ENCODE assay signal across 21 mouse cellular contexts in genomic region chr3:9398271-9398670, GRCm38 (mm10).
DNase-seq lines count a peak whose midpoint lies in the region; ATAC-seq and TF ChIP-seq lines count a peak whose summit lies in the region.
"Had no signal": no experiment of that assay in that cellular context is flagged by ENCODE, and none has a peak within 500 bp of the region (broad histone marks: within the 10 kb centered on the region; RNA-seq: fewer than 3 reads in every experiment).

No protein-coding gene starts in this region.

- H3K9me3 ChIP-seq in heart, embryonic 10.5 days: no peaks in the 10 kb centered on the region
- 0 out of 2 replicates have a peak, but pooled peaks cover 4% of the 10 kb centered on the region for H3K9me3 ChIP-seq in heart, embryonic 12.5 days (replicated peaks)
- H3K9me3 ChIP-seq in kidney, embryonic 14.5 days (ENCODE audit: control insufficient read depth, low read length): no peaks in the 10 kb centered on the region
- H3K9me3 ChIP-seq: embryonic facial prominence, embryonic 12.5 days; liver, embryonic 13.5 days; midbrain, embryonic 10.5 days; neural tube, embryonic 15.5 days had no signal

- no peak for ATAC-seq in heart, embryonic 12.5 days (ENCODE audit: insufficient number of reproducible peaks, low FRiP score)
- peak; percentile 22; the same call in 1 of the 2 replicates for ATAC-seq in megakaryocyte progenitor cell, adult 5-6 weeks (replicated peaks; ENCODE audit: poor library complexity)
- ATAC-seq in kidney, embryonic 14.5 days (ENCODE audit: low FRiP score, low TSS enrichment): no peak
- ATAC-seq: forebrain, postnatal 0 days; hindbrain, postnatal 0 days had no signal

- no peak for DNase-seq in heart, embryonic 10.5 days (ENCODE audit: low spot score)
- DNase-seq in R1 (ENCODE audit: low read depth, low spot score): peak; percentile 68
- no peak for DNase-seq in ovary, postnatal 36 days (ENCODE audit: low spot score)
- DNase-seq: cerebellum, adult 18-20 months; forebrain, postnatal 0 days; gastrocnemius, postnatal 36 days; heart, postnatal 36 days; kidney, adult 9 months; layer of hippocampus, postnatal 36 days; liver, embryonic 13.5 days; right cerebral cortex, adult 18-20 months; spleen, adult 18-20 months; thymus, postnatal 36 days had no signal

- no peaks in the 10 kb centered on the region for H3K79me3 ChIP-seq in C2C12 (ENCODE audit: low read depth)

- peak overlapping the region; percentile 47; the same call in 1 of the 2 replicates for H3K27ac ChIP-seq in heart, embryonic 10.5 days
- H3K27ac ChIP-seq in heart, embryonic 12.5 days (ENCODE audit: poor library complexity, severe bottlenecking): no peak overlapping the region
- no peak overlapping the region for H3K27ac ChIP-seq in kidney, embryonic 14.5 days (ENCODE audit: low read depth, low read length)
- H3K27ac ChIP-seq: embryonic facial prominence, embryonic 12.5 days; hindbrain, postnatal 0 days; liver, embryonic 13.5 days; midbrain, embryonic 10.5 days; neural tube, embryonic 15.5 days had no signal

- H3K9ac ChIP-seq in heart, embryonic 12.5 days: no peak overlapping the region
- H3K9ac ChIP-seq in kidney, embryonic 14.5 days (ENCODE audit: low read depth, low read length): no peak overlapping the region
- H3K9ac ChIP-seq: embryonic facial prominence, embryonic 12.5 days; forebrain, postnatal 0 days; liver, embryonic 13.5 days; neural tube, embryonic 15.5 days had no signal

- no peak for TF ChIP-seq CTCF in C2C12 (IDR thresholded peaks at IDR 0.05; ENCODE audit: control insufficient read depth, insufficient read depth, insufficient read length)

- H3K36me3 ChIP-seq in heart, embryonic 10.5 days: no peaks in the 10 kb centered on the region
- no peaks in the 10 kb centered on the region for H3K36me3 ChIP-seq in heart, embryonic 12.5 days
- H3K36me3 ChIP-seq in C2C12 (ENCODE audit: control insufficient read depth, insufficient read depth): no peaks in the 10 kb centered on the region
- no peaks in the 10 kb centered on the region for H3K36me3 ChIP-seq in kidney, embryonic 14.5 days (ENCODE audit: control insufficient read depth, insufficient read depth, low read length)
- H3K36me3 ChIP-seq: embryonic facial prominence, embryonic 12.5 days; liver, embryonic 13.5 days; midbrain, embryonic 10.5 days; neural tube, embryonic 15.5 days had no signal

- H3K4me2 ChIP-seq in heart, embryonic 12.5 days: no peak overlapping the region
- H3K4me2 ChIP-seq in kidney, embryonic 14.5 days (replicated peaks; ENCODE audit: low read depth, low read length): no peak overlapping the region
- H3K4me2 ChIP-seq: embryonic facial prominence, embryonic 12.5 days; liver, embryonic 13.5 days; neural tube, embryonic 15.5 days had no signal

- no peak overlapping the region for H3ac ChIP-seq in C2C12 (ENCODE audit: control insufficient read depth, insufficient read length, low read depth)

- WGBS in heart, embryonic 10.5 days: 54% methylated on average over 5 of the region's 5 CpGs
- WGBS in heart, embryonic 12.5 days: 48% methylated on average over 5 of the region's 5 CpGs
- 81% methylated on average over 5 of the region's 5 CpGs for WGBS in kidney, embryonic 14.5 days

- peaks cover 21% of the 10 kb centered on the region for H3K4me1 ChIP-seq in heart, embryonic 10.5 days
- peaks cover 35% of the 10 kb centered on the region for H3K4me1 ChIP-seq in heart, embryonic 12.5 days (replicated peaks)
- H3K4me1 ChIP-seq in kidney, embryonic 14.5 days (ENCODE audit: control insufficient read depth, insufficient read depth, low read length): 0 out of 2 replicates have a peak, but pooled peaks cover 8% of the 10 kb centered on the region

- H3K79me2 ChIP-seq in C2C12 (ENCODE audit: control insufficient read depth, insufficient read depth): no peaks in the 10 kb centered on the region

- no peaks in the 10 kb centered on the region for H3K27me3 ChIP-seq in heart, embryonic 10.5 days (ENCODE audit: insufficient read depth, poor library complexity, severe bottlenecking)
- no peaks in the 10 kb centered on the region for H3K27me3 ChIP-seq in heart, embryonic 12.5 days (replicated peaks)
- no peaks in the 10 kb centered on the region for H3K27me3 ChIP-seq in C2C12 (ENCODE audit: control insufficient read depth, insufficient read depth, insufficient read length)
- H3K27me3 ChIP-seq in kidney, embryonic 14.5 days (ENCODE audit: control insufficient read depth, insufficient read depth, low read length): no peaks in the 10 kb centered on the region
- H3K27me3 ChIP-seq: embryonic facial prominence, embryonic 12.5 days; liver, embryonic 13.5 days; neural tube, embryonic 15.5 days had no signal

- no peak overlapping the region for H3K4me3 ChIP-seq in heart, embryonic 10.5 days
- no peak overlapping the region for H3K4me3 ChIP-seq in heart, embryonic 12.5 days
- H3K4me3 ChIP-seq in C2C12 (ENCODE audit: insufficient read depth, poor library complexity, severe bottlenecking): no peak overlapping the region
- no peak overlapping the region for H3K4me3 ChIP-seq in kidney, embryonic 14.5 days (ENCODE audit: low read length)
- H3K4me3 ChIP-seq: embryonic facial prominence, embryonic 12.5 days; liver, embryonic 13.5 days; midbrain, embryonic 10.5 days; neural tube, embryonic 15.5 days had no signal

TF ChIP-seq in C2C12, 6 proteins besides CTCF, POLR2A, EP300 and RAD21:
- peak; percentile 68 for TF ChIP-seq FOSL1 (IDR thresholded peaks at IDR 0.05; ENCODE audit: insufficient read depth, low read length, poor library complexity, severe bottlenecking)
- no peak for TF ChIP-seq USF1 (IDR thresholded peaks at IDR 0.05; ENCODE audit: low read depth)
- no peak for TF ChIP-seq CEBPB (IDR thresholded peaks at IDR 0.05; ENCODE audit: low read depth)
- no peak for TF ChIP-seq MAX (IDR thresholded peaks at IDR 0.05)
- TF ChIP-seq MYOD1 (IDR thresholded peaks at IDR 0.05; ENCODE audit: control insufficient read depth, insufficient read length, low read depth): no peak
- no peak for TF ChIP-seq MYOG (IDR thresholded peaks at IDR 0.05; ENCODE audit: control insufficient read depth, extremely low read depth, insufficient read length)
